Mouse (Mus musculus) intestine, embryonic 15.5 days (tissue): ENCODE results near the gene Dnajc16. TPM values are rescaled to one million over a fixed set of nuclear protein-coding genes. Genes with fewer than 3 reads are reported as not detected.
A peak's percentile ranks its signal among the peaks of the same experiment; 100 is the strongest.

Source experiments
- ATAC-seq: fragments of 200-750 bp; cut with Nextera tagmentation; 2 replicates; pipeline ENCODE4 v1.8.0; 2017; ENCODE audit warnings: moderate TSS enrichment, moderate library complexity
- H3K27ac ChIP-seq: fragments of 300-500 bp; sonication (generic); 2 replicates; pipeline ENCODE4 v1.5.1; 2015; ENCODE audit warnings: mild to moderate bottlenecking, inconsistent platforms
- H3K27me3 ChIP-seq: fragments of 300-500 bp; sonication (generic); replicated peaks from 2 replicates; pipeline ENCODE4 v1.6.1; 2015; ENCODE audit warnings: inconsistent platforms
- H3K36me3 ChIP-seq: fragments of 300-500 bp; sonication (generic); 2 replicates; pipeline ENCODE4 v1.6.1; 2015; ENCODE audit warnings: inconsistent platforms
- H3K4me1 ChIP-seq: fragments of 300-500 bp; sonication (generic); replicated peaks from 2 replicates; pipeline ENCODE4 v1.6.1; 2015; ENCODE audit warnings: inconsistent platforms
- H3K4me2 ChIP-seq: fragments of 300-500 bp; sonication (generic); replicated peaks from 2 replicates; pipeline ENCODE4 v1.6.1; 2015; ENCODE audit warnings: mild to moderate bottlenecking, inconsistent platforms
- H3K4me3 ChIP-seq: fragments of 300-500 bp; sonication (generic); replicated peaks from 2 replicates; pipeline ENCODE4 v1.5.1; 2015; ENCODE audit warnings: inconsistent platforms
- H3K9ac ChIP-seq: fragments of 300-500 bp; sonication (generic); 2 replicates; pipeline ENCODE4 v1.6.1; 2015; ENCODE audit warnings: inconsistent platforms
- H3K9me3 ChIP-seq: fragments of 300-500 bp; sonication (generic); 2 replicates; pipeline ENCODE4 v1.6.1; 2016; ENCODE audit warnings: inconsistent platforms
- WGBS: fragments of 180-500 bp; shearing (Covaris S2); methylation state at CpG from one replicate; pipeline ENCODE4 v1.1.7; 2015; 5-methylcytosine and 5-hydroxymethylcytosine counted together
- polyA plus RNA-seq: library from polyadenylated mRNA; unstranded; fragments of >200 nt; fragmentation: Nextera tagmentation; extraction: Ambion mirVana; gene quantifications from 2 replicates; pipeline ENCODE4 v1.2.1, GENCODE M21; 2015

Dnajc16 gene
- polyA plus RNA-seq, 1 experiment from 2014 or later, result 4.4 TPM

DNA sequence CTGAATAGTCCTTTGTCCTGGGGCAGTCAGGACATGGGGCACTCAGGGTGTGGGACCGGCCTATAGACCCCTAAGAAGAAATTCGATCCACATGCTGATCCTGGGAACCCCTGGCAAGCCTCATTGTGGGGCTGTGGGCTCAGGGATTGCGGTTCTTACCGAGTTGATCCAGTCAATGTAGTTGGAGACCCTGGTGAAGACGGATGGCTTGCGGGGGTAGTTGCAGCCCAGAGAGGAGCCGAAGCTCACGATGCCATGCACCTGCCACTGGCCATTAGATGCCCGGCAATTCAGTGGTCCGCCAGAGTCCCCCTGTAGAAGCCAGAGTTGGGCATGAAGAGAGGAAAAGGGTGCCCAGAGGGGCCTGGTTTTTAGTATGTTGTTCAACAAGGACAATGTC is 27.0 kb upstream of the Dnajc16 start:
- ATAC-seq, result no peak
- whole genome bisulfite sequencing, result 80% methylated on average over 10 of the region's 10 CpGs
- Histone ChIP-seq H3K27ac (no peak overlapping the region), H3K9me3 (no peaks in the 10 kb centered on the region), H3K4me3 (no peak overlapping the region), H3K9ac (no peak overlapping the region), H3K4me2 (no peak overlapping the region), H3K4me1 (0 out of 2 replicates have a peak, but pooled peaks cover 4% of the 10 kb centered on the region), H3K27me3 (no peaks in the 10 kb centered on the region), H3K36me3 (peaks cover 8% of the 10 kb centered on the region)

DNA sequence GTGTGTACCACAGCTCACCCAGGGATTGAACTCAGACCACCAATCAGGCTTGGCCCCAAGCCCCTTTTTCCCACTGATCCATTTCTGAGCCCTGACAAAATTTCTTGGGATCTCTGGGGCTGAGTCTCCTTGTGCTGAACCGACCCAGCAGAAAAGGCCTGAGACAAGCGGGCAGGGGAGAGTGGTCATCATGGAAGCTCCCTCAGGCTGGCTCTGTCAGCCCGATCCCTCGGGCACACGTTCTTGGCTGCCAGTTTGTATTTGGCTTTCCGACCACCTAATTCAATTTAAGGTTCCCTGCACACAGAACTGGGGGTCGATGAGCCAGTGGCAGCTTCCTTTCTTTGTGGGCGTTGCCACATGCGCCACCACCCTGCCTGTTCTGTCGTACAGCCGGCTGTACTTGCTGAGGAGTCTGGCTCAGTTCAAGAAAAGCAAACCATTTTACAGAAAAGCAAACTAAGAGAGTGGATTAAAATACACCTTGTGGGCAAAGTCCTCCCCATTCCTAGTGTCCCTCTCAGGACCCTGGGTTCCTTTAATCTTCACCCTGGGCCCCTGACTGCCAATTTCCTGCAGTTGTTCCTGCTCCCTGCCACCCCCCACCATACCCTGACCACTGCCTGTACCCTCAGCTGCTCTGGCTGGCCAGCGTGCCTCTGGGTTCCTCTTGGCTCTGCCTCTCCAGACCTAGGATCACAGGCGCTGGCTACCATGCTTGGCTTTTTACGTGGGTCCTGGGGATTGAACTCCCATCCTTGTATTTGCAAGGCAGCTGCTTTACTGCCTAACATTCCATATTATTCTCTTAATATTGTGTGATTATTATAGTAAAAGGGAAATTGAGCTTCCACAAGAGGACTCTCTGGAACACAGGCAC is 26.3 kb upstream of the Dnajc16 start:
- Histone ChIP-seq H3K36me3 (peaks cover 13% of the 10 kb centered on the region), H3K9me3 (no peaks in the 10 kb centered on the region), H3K27ac (0 out of 2 replicates have a peak overlapping the region, but pooled peaks have one; percentile 13), H3K4me2 (no peak overlapping the region), H3K27me3 (no peaks in the 10 kb centered on the region), H3K4me1 (0 out of 2 replicates have a peak, but pooled peaks cover 4% of the 10 kb centered on the region), H3K9ac (no peak overlapping the region), H3K4me3 (no peak overlapping the region)
- peak; percentile 37; the same call in 1 of the 2 replicates for ATAC-seq
- whole genome bisulfite sequencing, result 65% methylated on average over 14 of the region's 14 CpGs

- Histone ChIP-seq H3K36me3 (peaks cover 19% of the 10 kb centered on the region), H3K4me3 (no peak overlapping the region), H3K4me2 (no peak overlapping the region), H3K27ac (no peak overlapping the region), H3K9me3 (no peaks in the 10 kb centered on the region), H3K9ac (no peak overlapping the region), H3K4me1 (0 out of 2 replicates have a peak, but pooled peaks cover 4% of the 10 kb centered on the region), H3K27me3 (no peaks in the 10 kb centered on the region)
- WGBS, result 89% methylated on average over 7 of the region's 7 CpGs
- no peak for ATAC-seq
These were observed 25.5 kb upstream of the Dnajc16 start for GRCm38 (mm10) chr4:141816267-141816666.

DNA sequence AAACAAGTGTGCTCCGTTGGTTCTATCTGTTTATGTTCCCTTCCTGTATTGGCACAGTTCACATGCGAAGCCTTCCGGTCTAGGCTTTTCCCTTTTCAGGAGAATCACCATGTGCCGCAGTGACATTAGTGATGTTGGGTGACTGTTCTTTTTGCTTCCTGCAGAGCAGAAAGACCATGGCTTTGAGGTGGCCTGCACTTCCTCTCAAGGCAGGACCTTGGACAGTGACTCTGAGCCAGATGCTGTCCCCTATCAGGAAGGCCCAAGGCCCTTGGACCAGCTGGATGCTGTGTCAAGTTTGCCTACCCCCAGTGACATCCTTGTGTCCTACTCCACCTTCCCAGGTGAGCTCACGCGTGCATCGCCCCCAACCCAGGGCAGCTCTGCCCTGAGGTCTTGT is 20.6 kb upstream of the Dnajc16 start:
- peaks cover 59% of the 10 kb centered on the region for H3K36me3 ChIP-seq
- no peak for ATAC-seq
- WGBS, result 96% methylated on average over 7 of the region's 7 CpGs

DNA sequence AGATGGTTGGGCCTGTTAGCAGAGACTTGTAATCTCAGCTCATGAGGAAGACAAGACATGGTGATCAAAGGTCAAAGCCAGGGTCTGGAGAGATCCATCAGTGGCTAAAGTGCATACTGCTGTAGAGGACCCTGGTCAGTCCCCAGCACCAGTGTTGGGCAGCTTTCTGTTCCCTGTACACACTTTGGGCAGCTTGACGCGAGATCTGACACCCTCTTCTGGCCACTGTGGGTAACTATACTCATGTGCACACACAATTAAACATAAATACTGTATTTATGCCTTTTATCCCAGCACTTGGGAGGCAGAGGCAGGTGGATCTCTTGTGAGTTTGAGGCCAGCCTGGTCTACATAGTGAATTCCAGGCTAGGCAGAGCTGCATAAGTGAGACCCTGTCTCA is 20.2 kb upstream of the Dnajc16 start:
- 94% methylated on average over 2 of the region's 2 CpGs for WGBS
- Histone ChIP-seq H3K27ac (no peak overlapping the region), H3K4me3 (no peak overlapping the region), H3K9me3 (no peaks in the 10 kb centered on the region), H3K27me3 (no peaks in the 10 kb centered on the region), H3K36me3 (peaks cover 59% of the 10 kb centered on the region), H3K9ac (no peak overlapping the region), H3K4me2 (no peak overlapping the region), H3K4me1 (no peaks in the 10 kb centered on the region)
- no peak for ATAC-seq

More for the DNA sequence above, 20.6 kb upstream of the Dnajc16 start:
- H3K27ac ChIP-seq, result no peak overlapping the region
- no peak overlapping the region for H3K9ac ChIP-seq
- H3K4me2 ChIP-seq, result no peak overlapping the region
- no peaks in the 10 kb centered on the region for H3K9me3 ChIP-seq
- no peaks in the 10 kb centered on the region for H3K4me1 ChIP-seq
- H3K4me3 ChIP-seq, result no peak overlapping the region
- no peaks in the 10 kb centered on the region for H3K27me3 ChIP-seq

DNA sequence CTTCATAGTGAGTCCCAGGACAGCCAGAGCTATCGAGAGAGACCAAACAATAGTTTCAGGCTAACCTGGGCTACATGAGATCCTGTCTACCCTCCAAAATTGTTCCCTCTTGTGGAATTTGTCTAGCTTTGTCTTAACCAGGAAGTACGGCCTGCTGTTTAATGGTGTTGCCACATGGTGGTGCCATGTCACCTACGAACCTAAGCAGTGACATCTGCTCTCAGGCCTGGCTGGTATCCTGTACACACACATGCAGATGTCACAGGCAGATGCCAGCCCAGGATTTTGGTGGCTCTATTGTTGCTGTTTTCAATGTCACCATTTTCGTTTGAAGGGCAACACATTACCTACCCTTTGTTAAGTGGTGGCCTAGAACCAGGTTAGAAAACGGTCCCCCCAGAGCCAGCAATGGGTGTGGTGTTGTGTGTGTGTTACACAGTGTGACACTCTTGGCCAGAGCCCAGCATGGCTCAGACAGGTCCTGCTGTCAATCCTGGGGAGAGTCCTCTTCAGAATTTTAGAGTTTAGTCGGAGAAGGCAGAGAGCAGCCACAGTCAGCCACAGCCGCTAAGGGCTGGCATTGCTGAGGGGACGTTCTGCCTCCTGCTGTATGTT is 19.2 kb upstream of the Dnajc16 start:
- H3K27me3 ChIP-seq, result no peaks in the 10 kb centered on the region
- no peak overlapping the region for H3K9ac ChIP-seq
- H3K9me3 ChIP-seq, result no peaks in the 10 kb centered on the region
- H3K27ac ChIP-seq, result no peak overlapping the region
- peak; percentile 53 for ATAC-seq
- peaks cover 62% of the 10 kb centered on the region for H3K36me3 ChIP-seq
- H3K4me1 ChIP-seq, result no peaks in the 10 kb centered on the region
- no peak overlapping the region for H3K4me3 ChIP-seq
- WGBS, result 82% methylated on average over 8 of the region's 8 CpGs
- H3K4me2 ChIP-seq, result no peak overlapping the region

DNA sequence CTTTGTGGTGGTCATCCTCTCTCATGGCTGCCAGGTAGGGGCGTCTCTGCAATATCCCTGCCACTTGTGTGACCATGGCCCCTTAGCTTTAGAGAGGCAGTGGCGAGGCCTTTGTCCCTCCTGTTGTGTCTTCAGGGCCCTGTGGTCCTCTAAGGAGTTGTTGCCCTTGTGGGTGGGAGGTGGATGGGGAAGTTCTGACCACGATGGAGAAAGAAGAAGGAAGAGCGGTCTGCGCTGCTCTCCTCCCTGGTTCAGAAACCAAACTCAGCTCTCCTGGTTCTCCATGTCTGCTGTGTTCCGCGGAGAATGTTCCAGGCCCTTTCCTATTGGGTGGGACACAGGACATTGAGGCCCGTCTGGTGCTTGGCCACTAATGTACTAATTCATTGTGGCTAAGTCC is 15.2 kb upstream of the Dnajc16 start:
- Histone ChIP-seq H3K4me2 (no peak overlapping the region), H3K4me3 (no peak overlapping the region), H3K36me3 (peaks cover 39% of the 10 kb centered on the region), H3K9ac (no peak overlapping the region), H3K27ac (no peak overlapping the region), H3K4me1 (no peaks in the 10 kb centered on the region), H3K27me3 (no peaks in the 10 kb centered on the region), H3K9me3 (no peaks in the 10 kb centered on the region)
- 88% methylated on average over 8 of the region's 8 CpGs for WGBS
- no peak for ATAC-seq

GRCm38 (mm10) chr4:141804105-141804504 is 13.4 kb upstream of the Dnajc16 start:
- H3K27ac ChIP-seq, result no peak overlapping the region
- no peak overlapping the region for H3K9ac ChIP-seq
- no peak overlapping the region for H3K4me3 ChIP-seq
- H3K4me2 ChIP-seq, result no peak overlapping the region
- ATAC-seq, result no peak
- H3K36me3 ChIP-seq, result peaks cover 24% of the 10 kb centered on the region
- H3K9me3 ChIP-seq, result no peaks in the 10 kb centered on the region
- no peaks in the 10 kb centered on the region for H3K4me1 ChIP-seq
- no peaks in the 10 kb centered on the region for H3K27me3 ChIP-seq
- WGBS, result 87% methylated on average over 4 of the region's 4 CpGs

- Histone ChIP-seq H3K27me3 (no peaks in the 10 kb centered on the region), H3K4me1 (peaks cover 13% of the 10 kb centered on the region), H3K9ac (no peak overlapping the region), H3K27ac (no peak overlapping the region), H3K36me3 (peaks cover 7% of the 10 kb centered on the region; the same call in 1 of the 2 replicates), H3K9me3 (no peaks in the 10 kb centered on the region), H3K4me3 (no peak overlapping the region), H3K4me2 (no peak overlapping the region)
- ATAC-seq, result no peak
- 93% methylated on average over 5 of the region's 5 CpGs for WGBS
These were observed 6.8 kb upstream of the Dnajc16 start for GRCm38 (mm10) chr4:141797545-141797944.

- ATAC-seq, result no peak
- Histone ChIP-seq H3K4me1 (peaks cover 17% of the 10 kb centered on the region), H3K9me3 (no peaks in the 10 kb centered on the region), H3K27ac (no peak overlapping the region), H3K36me3 (peaks cover 7% of the 10 kb centered on the region; the same call in 1 of the 2 replicates), H3K9ac (no peak overlapping the region), H3K4me3 (no peak overlapping the region), H3K4me2 (no peak overlapping the region), H3K27me3 (no peaks in the 10 kb centered on the region)
- 83% methylated on average over 4 of the region's 4 CpGs for WGBS
These were observed 6.2 kb upstream of the Dnajc16 start for GRCm38 (mm10) chr4:141796954-141797353.

- ATAC-seq, result no peak
- H3K36me3 ChIP-seq, result peaks cover 7% of the 10 kb centered on the region; the same call in 1 of the 2 replicates
- H3K9ac ChIP-seq, result no peak overlapping the region
- H3K4me3 ChIP-seq, result no peak overlapping the region
- no peaks in the 10 kb centered on the region for H3K27me3 ChIP-seq
- 81% methylated on average over 7 of the region's 7 CpGs for WGBS
- H3K9me3 ChIP-seq, result no peaks in the 10 kb centered on the region
- peaks cover 17% of the 10 kb centered on the region for H3K4me1 ChIP-seq
- H3K27ac ChIP-seq, result no peak overlapping the region
- no peak overlapping the region for H3K4me2 ChIP-seq
These were observed 5.6 kb upstream of the Dnajc16 start for GRCm38 (mm10) chr4:141796356-141796755.

DNA sequence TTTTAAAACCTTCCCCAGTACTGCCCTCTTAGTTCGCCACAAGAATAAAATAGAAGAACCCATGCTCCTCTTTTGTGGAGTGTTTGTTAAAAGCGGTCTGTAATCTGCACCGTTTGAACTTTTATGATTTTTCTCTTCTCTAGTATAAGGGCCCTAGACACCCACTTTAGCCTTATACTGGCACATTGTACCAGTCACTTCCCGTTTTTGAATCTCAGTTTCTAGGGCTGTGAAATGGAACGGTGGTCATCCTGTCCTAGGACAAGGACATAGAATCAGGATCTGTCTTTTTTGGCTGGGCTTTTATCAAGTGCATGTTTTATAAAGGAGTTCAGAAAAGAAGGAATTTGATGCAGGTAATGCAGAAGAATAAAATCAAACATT is 3.4 kb upstream of the Dnajc16 start:
- H3K9me3 ChIP-seq, result no peaks in the 10 kb centered on the region
- peak overlapping the region; percentile 68 for H3K4me3 ChIP-seq
- peak overlapping the region; percentile 60 for H3K4me2 ChIP-seq
- no peak for ATAC-seq
- peaks cover 7% of the 10 kb centered on the region; the same call in 1 of the 2 replicates for H3K36me3 ChIP-seq
- H3K9ac ChIP-seq, result peak overlapping the region; percentile 62
- H3K27ac ChIP-seq, result peak overlapping the region; percentile 96
- H3K27me3 ChIP-seq, result no peaks in the 10 kb centered on the region
- WGBS, result 9% methylated on average over 5 of the region's 5 CpGs
- H3K4me1 ChIP-seq, result peaks cover 24% of the 10 kb centered on the region
